24 mouse cellular contexts compared by ENCODE assay signal in the genomic region with DNA sequence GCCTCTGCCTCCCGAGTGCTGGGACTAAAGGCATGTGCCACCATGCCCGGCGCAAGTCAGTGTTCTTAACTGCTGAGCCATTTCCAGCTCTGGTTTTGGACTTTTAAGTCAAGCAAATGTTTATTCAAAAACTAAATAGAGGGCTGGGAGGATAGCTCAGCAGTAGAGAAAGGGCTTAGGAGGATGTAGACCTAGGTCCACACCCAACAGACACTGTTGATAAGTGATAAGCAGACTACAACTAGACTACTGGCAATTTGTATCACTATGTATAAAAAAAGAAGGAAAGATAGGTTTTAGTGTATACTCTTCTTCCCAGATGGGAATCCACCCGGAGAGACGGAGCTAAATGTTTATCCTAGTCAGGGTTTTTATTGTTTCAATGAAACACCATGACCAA. TPM values are rescaled to one million over a fixed set of nuclear protein-coding genes. Genes with fewer than 3 reads are reported as not detected.
"Had no signal": no experiment of that assay in that cellular context is flagged by ENCODE, and none has a peak within 500 bp of the region (broad histone marks: within the 10 kb centered on the region; RNA-seq: fewer than 3 reads in every experiment).

No protein-coding gene starts in this region.

- DNase-seq: kidney, adult 18-20 months; kidney, postnatal 10 days; left cerebral cortex, postnatal 4 days; lung, adult 2 months; lung, postnatal 10 days; lung, postnatal 4 days; right cerebral cortex, postnatal 4 days; spleen, adult 18-20 months; thymus, postnatal 36 days had no signal

- H3K36me3 ChIP-seq: intestine, embryonic 15.5 days; limb, embryonic 13.5 days; midbrain, embryonic 13.5 days; neural tube, embryonic 15.5 days; stomach, embryonic 15.5 days had no signal

- H3K9ac ChIP-seq: intestine, embryonic 15.5 days; limb, embryonic 13.5 days; midbrain, embryonic 13.5 days; neural tube, embryonic 15.5 days; stomach, embryonic 15.5 days had no signal

- H3K9me3 ChIP-seq: intestine, embryonic 15.5 days; limb, embryonic 13.5 days; midbrain, embryonic 13.5 days; neural tube, embryonic 15.5 days; stomach, embryonic 15.5 days had no signal

- ATAC-seq: intestine, embryonic 15.5 days; midbrain, embryonic 13.5 days had no signal

- H3K27me3 ChIP-seq: intestine, embryonic 15.5 days had no signal

- H3K4me3 ChIP-seq: intestine, embryonic 15.5 days; limb, embryonic 13.5 days; megakaryocyte, embryonic 14.5 days; midbrain, embryonic 13.5 days; myocyte; neural tube, embryonic 15.5 days; stomach, embryonic 15.5 days had no signal

- H3K4me1 ChIP-seq: midbrain, embryonic 13.5 days had no signal

- H3K4me2 ChIP-seq: intestine, embryonic 15.5 days; limb, embryonic 13.5 days; midbrain, embryonic 13.5 days; neural tube, embryonic 15.5 days; stomach, embryonic 15.5 days had no signal

- H3K27ac ChIP-seq: intestine, embryonic 15.5 days; limb, embryonic 13.5 days; midbrain, embryonic 13.5 days; neural tube, embryonic 15.5 days; stomach, embryonic 15.5 days had no signal

RNA-seq across cellular contexts. Expression of gene Rnf222, which starts 7.9 kb away (rescaled TPM):
- total RNA-seq: layer of hippocampus, adult 8-10 months; layer of hippocampus, postnatal 14 days; left cerebral cortex, adult 18-20 months; left cerebral cortex, postnatal 10 days; left cerebral cortex, postnatal 4 days had no signal
- polyA plus RNA-seq: large intestine, adult 2 months; myocyte; neural tube, embryonic 15.5 days had no signal

RNA-seq across cellular contexts. Expression of gene Odf4, which starts 30.6 kb away (rescaled TPM):
- total RNA-seq: left cerebral cortex, adult 18-20 months had no signal
- polyA plus RNA-seq: intestine, embryonic 15.5 days; kidney, embryonic 14.5 days; large intestine, adult 2 months; limb, embryonic 13.5 days; myocyte; neural tube, embryonic 11.5 days; stomach, embryonic 15.5 days; thymus, postnatal 0 days had no signal
